Mouse (Mus musculus) layer of hippocampus, adult 9-11 months (tissue): Measurements from ENCODE around the gene L3mbtl2.
"Not testable (repeated sequence)": the region's sequence is repeated elsewhere in the genome, so short reads cannot be mapped to it uniquely, and the experiment has no call there.

Experiments
- DNase-seq: peaks from one replicate; pipeline ENCODE4 v3.0.0; 2022

L3mbtl2 gene

GRCm38 (mm10) chr15:81663697-81664561 is at the start of gene L3mbtl2:
TSS of gene L3mbtl2 (plus strand) at chr15:81663889.
- peak; percentile 93 for DNase-seq

- no peak for DNase-seq
Measured at GRCm38 (mm10) chr15:81649516-81650455, 13.9 kb upstream of the L3mbtl2 start.

GRCm38 (mm10) chr15:81650636-81651035 is 13.1 kb upstream of the L3mbtl2 start:
- DNase-seq, result no peak

- DNase-seq, result no peak
Measured at GRCm38 (mm10) chr15:81661701-81662100, 2.0 kb upstream of the L3mbtl2 start.

GRCm38 (mm10) chr15:81663281-81663680 is 408 bp upstream of the L3mbtl2 start:
- no peak for DNase-seq

GRCm38 (mm10) chr15:81666957-81667356 is 3.3 kb downstream of the L3mbtl2 start:
- DNase-seq, result no peak

- no peak for DNase-seq
Measured at GRCm38 (mm10) chr15:81670231-81670640, 6.5 kb downstream of the L3mbtl2 start.

- no peak for DNase-seq
Measured at GRCm38 (mm10) chr15:81676637-81677036, 12.9 kb downstream of the L3mbtl2 start.

GRCm38 (mm10) chr15:81680301-81680805 is 16.7 kb downstream of the L3mbtl2 start:
- DNase-seq, result no peak

- DNase-seq, result no peak
Measured at GRCm38 (mm10) chr15:81693366-81693966, 29.8 kb downstream of the L3mbtl2 start.

GRCm38 (mm10) chr15:81693967-81694881 is 30.5 kb downstream of the L3mbtl2 start:
- peak; percentile 65 for DNase-seq

GRCm38 (mm10) chr15:81694891-81695290 is 31.2 kb downstream of the L3mbtl2 start:
- no peak for DNase-seq

- DNase-seq, result peak; percentile 68
Measured at GRCm38 (mm10) chr15:81697175-81697574, 33.5 kb downstream of the L3mbtl2 start, which contains the start of gene Chadl. TSS of gene Chadl (minus strand) at chr15:81697287.

GRCm38 (mm10) chr15:81697847-81698246 is 34.2 kb downstream of the L3mbtl2 start:
- DNase-seq, result no peak

- no peak for DNase-seq
Measured at GRCm38 (mm10) chr15:81698532-81698931, 34.8 kb downstream of the L3mbtl2 start.

- no peak for DNase-seq
Measured at GRCm38 (mm10) chr15:81700161-81700560, 36.5 kb downstream of the L3mbtl2 start.

GRCm38 (mm10) chr15:81700601-81701000 is 36.9 kb downstream of the L3mbtl2 start:
- no peak for DNase-seq

- DNase-seq, result not testable (repeated sequence)
Measured at GRCm38 (mm10) chr15:81701350-81701749, 37.7 kb downstream of the L3mbtl2 start.

- no peak for DNase-seq
Measured at GRCm38 (mm10) chr15:81702306-81703093, 38.8 kb downstream of the L3mbtl2 start.

- no peak for DNase-seq
Measured at GRCm38 (mm10) chr15:81703094-81703489, 39.4 kb downstream of the L3mbtl2 start.

- DNase-seq, result no peak
Measured at GRCm38 (mm10) chr15:81708991-81709390, 45.3 kb downstream of the L3mbtl2 start.
